Mouse (Mus musculus) ovary, postnatal 10 days (tissue): Measurements from ENCODE around the gene Grik4.

ENCODE experiments used
- DNase-seq: peaks from one replicate; pipeline ENCODE4 v3.0.0; 2022; ENCODE audit warnings: low spot score

Grik4 gene

DNA sequence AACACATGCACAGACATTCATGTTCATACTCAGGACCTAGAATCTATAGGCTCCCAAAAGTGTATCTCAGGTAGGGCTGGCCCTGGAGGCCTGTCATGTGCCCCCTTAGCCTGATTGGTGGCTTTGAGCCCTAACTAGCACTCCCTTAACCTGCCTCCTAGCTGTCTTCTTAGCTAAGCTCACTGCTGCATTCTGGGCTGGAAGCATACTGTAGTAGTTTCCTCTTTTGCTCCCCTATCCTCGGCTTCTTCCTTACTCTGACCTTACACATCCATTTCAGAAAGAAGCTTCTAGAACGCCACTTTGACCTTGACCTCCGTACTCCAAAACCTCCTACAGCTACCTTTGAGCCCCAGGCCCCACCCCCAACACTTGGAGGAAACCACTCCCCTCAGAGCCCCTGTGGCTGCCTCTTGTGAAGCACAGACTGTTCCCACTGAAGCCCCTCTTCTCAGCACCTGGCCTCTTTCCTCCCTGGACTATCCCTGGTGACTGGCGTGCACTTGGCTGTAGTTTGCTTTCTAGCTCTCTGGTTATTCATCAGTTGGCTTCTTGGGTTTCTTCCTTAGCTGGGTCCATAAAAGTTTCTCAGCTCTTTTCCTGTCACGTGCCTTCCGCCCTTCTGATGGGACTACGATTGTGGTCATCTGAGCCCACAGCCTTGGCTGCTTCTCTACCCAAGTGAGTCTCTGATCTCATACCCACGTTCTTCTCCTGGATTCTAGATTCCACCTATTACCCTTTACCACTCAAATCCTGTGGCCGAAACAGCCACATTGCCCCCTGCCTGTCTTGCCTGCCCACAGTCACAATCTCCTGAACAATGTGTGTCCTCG, 84.1 kb downstream of the Grik4 start:
- no peak for DNase-seq

- DNase-seq = no peak
Observed at GRCm38 (mm10) chr9:42858998-42859690, 85.1 kb downstream of the Grik4 start.

DNA sequence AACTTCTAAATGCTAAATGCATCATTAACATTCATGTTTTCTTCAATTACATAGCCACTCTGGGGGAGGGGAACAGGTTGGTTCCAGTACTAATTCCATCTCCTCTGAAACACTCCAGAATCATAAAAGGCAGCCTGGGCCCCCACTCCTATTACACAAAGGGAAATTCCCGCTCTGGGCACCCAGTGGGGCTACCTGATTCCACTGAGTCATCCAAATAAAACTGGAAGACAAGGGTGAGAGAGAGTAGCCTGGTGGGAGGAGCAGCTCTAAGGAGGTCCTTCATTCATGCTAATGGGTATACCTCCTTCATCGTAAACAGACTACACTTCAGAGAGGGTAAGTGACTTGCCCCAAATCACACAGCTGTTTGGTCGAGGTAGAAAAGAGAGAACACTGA, 85.7 kb downstream of the Grik4 start:
- DNase-seq = no peak

DNA sequence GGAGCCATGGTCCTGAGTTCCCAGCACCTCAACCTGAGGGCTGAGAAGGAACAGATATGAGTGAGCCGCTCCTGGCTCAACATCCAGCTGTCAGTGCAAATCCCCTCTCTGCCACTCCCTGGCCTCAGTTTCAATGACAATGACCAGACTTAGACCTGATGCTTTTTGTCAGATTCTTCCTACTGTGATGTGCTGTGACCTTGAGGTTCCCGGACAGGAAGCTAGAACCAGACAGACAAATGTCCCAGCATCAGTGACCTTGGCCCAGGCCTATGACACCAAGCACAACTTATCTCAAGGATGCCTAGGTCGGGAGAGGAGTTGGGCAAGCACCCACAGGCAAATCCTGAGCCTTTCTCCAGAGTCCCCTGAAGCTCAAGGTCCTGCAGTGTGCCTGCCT, 86.5 kb downstream of the Grik4 start:
- DNase-seq = no peak

GRCm38 (mm10) chr9:42853077-42853476, 91.2 kb downstream of the Grik4 start:
- no peak for DNase-seq

DNA sequence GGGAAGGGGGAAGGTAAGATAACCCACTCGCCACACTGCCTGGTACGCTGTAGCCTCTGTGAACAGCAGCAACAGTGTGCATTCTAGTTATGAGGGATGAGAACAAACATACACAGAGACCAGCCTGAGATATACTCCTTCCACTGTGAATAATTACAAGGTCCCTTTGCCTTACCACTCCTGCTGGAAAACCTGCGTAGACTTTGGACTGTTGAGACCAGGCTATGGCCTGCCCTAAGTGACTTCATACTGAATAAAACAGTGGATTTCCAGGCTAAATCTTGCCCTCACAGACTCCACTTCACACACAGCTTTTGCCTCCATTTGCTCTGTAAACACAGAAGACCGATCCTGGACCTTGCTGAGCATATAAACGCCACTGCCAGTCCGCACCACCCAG, 94.2 kb downstream of the Grik4 start:
- no peak for DNase-seq

DNA sequence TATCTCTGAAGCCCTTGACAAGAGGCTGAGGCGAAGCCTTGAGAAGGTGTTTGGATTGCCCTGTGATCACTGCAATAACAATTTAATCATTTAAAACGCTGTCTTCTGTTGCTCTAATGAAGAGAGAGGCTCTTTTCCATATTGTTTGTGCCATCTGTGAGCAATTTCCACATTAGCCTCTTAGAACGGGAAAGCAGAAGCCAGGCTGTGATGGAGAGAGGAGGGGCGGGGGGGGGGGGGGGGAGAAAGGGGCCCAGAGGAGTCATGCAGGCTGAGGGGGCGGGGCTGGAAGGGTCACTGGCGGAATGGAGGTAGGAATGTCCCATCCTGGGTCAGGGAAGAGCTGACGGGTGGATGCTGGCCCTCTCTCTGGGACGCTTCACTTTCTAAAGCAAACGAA, 96.2 kb downstream of the Grik4 start:
- no peak for DNase-seq

- DNase-seq = no peak
Observed at GRCm38 (mm10) chr9:42846676-42847425, 97.4 kb downstream of the Grik4 start.

- DNase-seq = no peak
Observed at GRCm38 (mm10) chr9:42846139-42846538, 98.2 kb downstream of the Grik4 start.

- no peak for DNase-seq
Observed at GRCm38 (mm10) chr9:42844301-42844700, 100.0 kb downstream of the Grik4 start.

DNA sequence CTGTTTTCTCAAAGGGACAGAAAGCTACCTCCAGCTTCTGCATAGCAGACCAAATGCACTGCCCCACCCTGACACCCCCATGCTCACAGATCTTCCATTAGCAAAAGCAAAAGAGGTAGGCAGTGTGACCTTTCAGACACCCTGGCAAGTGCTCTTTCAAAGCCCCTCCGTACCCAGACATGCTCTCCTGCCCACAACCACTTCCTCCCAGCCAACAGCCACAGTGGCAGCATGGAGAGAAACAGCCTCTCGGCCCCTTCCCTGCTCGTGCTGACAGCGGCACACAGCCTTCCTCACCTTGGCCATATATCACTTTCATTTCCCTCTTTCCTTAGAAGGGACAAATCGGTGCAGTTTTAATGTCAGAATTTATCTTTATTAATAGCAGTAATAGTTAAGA, 106.0 kb downstream of the Grik4 start:
- no peak for DNase-seq

GRCm38 (mm10) chr9:42837498-42837897, 106.8 kb downstream of the Grik4 start:
- DNase-seq = no peak

- DNase-seq = no peak
Observed at GRCm38 (mm10) chr9:42831558-42831957, 112.7 kb downstream of the Grik4 start.

GRCm38 (mm10) chr9:42819247-42819646, 125.0 kb downstream of the Grik4 start:
- DNase-seq = no peak

GRCm38 (mm10) chr9:42816815-42817214, 127.5 kb downstream of the Grik4 start:
- DNase-seq = no peak

GRCm38 (mm10) chr9:42809146-42809545, 135.1 kb downstream of the Grik4 start:
- DNase-seq = no peak

- no peak for DNase-seq
Observed at GRCm38 (mm10) chr9:42808394-42808793, 135.9 kb downstream of the Grik4 start.

DNA sequence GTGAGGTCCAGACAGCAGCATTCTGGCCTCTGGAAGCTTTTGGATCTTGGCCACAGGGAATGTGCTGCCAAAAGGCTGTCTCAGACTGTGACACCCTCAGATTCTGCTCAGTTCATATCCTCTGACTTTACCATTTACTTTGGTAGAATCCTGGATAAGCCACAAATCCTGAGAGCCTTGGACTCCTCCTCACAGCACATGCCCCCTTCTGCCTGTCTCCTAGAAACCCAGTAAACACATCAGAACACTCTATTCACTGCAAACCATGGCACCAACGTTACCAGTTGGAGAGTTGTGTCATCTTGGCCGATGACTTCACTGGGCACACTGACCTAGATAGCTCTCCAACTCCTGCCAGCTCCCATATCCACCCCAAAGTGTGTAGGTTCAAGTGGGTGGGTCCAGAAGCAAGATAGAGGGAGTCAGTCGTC, 141.2 kb downstream of the Grik4 start:
- DNase-seq = no peak

- no peak for DNase-seq
Observed at GRCm38 (mm10) chr9:42801929-42802328, 142.4 kb downstream of the Grik4 start.

GRCm38 (mm10) chr9:42800138-42800537, 144.2 kb downstream of the Grik4 start:
- no peak for DNase-seq

DNA sequence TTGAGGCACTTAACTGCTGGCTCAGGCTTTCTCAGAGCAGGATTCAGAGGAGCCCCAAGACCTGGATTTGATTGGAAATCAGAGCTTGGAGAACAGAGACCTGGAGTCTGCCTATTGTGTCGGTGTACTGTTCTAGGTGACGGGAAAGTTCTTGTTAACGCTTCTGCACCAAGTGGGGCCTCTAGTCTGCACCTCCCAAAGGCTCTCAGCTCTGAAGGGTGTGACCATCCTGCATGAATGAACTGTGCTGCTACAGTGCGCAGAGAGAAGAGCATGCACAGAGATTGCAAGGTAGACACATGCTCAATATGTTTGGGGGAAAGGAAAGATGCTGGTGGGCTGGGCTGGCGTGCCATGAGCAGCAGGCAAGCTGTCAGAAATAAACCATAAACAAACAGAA, 144.6 kb downstream of the Grik4 start:
- DNase-seq = no peak

- peak; percentile 18 for DNase-seq
Observed at GRCm38 (mm10) chr9:42799242-42799641, 145.1 kb downstream of the Grik4 start.

- DNase-seq = no peak
Observed at GRCm38 (mm10) chr9:42798280-42798679, 146.0 kb downstream of the Grik4 start.
